Mouse (Mus musculus) embryo, embryonic 9.5 days (tissue): ENCODE measurements at regions not wholly inside any gene's neighbourhood (a gene's known extent, or its start where the extent isn't known, plus 50 kb on each side); places are given as distances from the start of the nearest gene placed in this dataset.

ENCODE experiments used
- DNase-seq: peaks from one replicate; pipeline ENCODE4 v3.0.0-alpha.2; 2017; ENCODE audit errors: extremely low spot score

GRCm38 (mm10) chr4:30776816-30777442 lies 1187.0 kb upstream of the Map3k7 start:
- no peak for DNase-seq

GRCm38 (mm10) chr4:30781649-30782048 lies 1182.2 kb upstream of the Map3k7 start:
- DNase-seq, result no peak

DNA sequence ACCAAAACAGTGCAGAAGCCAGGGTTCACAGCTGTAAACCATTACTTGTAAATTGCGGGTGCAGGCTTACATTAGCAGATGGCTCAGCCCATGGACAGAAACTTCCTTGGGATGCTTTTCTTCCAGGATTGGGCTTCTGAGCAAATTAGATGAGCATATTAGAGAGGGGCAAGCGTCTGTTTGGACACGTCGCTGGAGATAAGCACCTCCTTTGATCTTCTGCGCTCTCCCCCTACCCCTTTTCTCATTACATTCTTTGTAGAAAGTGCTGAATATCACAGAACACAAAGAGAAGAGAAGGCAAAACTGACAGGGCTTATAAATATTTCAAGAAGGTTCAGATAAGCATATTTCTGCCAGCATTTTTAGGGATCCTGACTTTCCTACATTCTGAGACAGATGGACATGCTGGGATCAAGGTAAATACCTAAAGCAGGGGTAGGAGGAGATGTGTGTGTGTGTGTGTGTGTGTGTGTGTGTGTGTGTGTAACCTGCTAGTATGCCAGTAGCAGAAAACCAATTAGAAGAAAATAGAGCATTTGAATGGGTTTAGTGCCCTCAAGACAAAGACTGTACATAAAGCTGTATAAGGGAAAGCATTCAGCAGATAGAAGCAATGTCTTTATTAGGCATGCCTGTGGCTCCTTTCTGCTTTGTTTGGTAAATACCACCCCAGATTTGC lies 1173.8 kb upstream of the Map3k7 start:
- DNase-seq, result peak; percentile 25

- no peak for DNase-seq
These were observed 1154.1 kb upstream of the Map3k7 start for GRCm38 (mm10) chr4:30809798-30810197.

DNA sequence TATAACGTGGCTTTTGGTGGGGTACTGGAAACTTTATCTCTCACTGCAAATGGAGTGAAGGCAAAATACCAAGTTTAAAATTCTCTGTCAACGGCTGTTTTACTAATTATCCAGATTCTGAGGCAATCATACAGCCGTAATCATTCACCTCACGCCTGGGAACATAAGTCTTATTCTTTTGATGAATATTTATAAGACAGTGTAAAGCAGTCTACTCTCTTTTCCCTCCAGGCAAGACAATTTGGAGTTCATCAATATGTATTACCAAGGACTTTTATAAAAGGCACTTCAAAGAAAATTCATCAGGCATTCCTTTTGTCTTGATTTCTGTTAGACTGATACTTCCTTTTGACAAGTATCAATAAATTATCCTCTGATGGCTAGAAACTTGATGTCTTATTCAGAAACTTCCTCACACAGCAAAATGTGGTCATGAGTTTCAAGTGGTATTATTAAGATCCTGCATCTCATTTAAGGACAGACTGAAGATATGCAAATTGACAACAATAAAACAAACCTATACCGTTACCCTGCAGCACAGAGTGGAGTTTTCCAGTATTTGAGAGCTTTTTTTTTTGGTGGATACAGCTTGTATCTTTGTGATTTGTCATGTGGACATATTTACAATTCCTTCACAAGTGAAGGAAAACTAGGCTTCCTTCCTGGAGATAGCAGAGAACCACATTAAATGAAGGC lies 1108.4 kb upstream of the Map3k7 start:
- DNase-seq, result no peak

- no peak for DNase-seq
These were observed 1058.9 kb upstream of the Map3k7 start for GRCm38 (mm10) chr4:30904966-30905365.

DNA sequence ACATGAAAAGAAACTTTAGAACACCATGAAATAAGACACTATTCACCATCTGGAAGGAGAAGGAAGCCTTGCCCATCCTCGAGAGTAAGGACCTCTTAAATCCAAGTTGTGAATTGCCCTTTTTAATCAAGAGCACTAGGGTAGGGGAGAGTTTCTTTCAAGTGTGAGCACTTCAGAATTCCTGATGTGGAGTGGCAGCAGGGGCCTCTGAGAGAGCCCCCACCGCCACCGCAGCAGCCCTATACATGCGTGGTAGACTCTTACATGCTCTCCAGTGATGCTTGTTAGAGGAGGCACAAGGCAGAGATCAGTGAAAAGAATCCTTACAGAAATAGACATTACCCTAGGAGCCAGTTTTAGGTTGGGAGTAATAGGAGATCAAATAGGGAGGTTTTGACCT lies 1041.0 kb upstream of the Map3k7 start:
- DNase-seq, result no peak

- no peak for DNase-seq
These were observed 1031.5 kb upstream of the Map3k7 start for GRCm38 (mm10) chr4:30932358-30932757.

DNA sequence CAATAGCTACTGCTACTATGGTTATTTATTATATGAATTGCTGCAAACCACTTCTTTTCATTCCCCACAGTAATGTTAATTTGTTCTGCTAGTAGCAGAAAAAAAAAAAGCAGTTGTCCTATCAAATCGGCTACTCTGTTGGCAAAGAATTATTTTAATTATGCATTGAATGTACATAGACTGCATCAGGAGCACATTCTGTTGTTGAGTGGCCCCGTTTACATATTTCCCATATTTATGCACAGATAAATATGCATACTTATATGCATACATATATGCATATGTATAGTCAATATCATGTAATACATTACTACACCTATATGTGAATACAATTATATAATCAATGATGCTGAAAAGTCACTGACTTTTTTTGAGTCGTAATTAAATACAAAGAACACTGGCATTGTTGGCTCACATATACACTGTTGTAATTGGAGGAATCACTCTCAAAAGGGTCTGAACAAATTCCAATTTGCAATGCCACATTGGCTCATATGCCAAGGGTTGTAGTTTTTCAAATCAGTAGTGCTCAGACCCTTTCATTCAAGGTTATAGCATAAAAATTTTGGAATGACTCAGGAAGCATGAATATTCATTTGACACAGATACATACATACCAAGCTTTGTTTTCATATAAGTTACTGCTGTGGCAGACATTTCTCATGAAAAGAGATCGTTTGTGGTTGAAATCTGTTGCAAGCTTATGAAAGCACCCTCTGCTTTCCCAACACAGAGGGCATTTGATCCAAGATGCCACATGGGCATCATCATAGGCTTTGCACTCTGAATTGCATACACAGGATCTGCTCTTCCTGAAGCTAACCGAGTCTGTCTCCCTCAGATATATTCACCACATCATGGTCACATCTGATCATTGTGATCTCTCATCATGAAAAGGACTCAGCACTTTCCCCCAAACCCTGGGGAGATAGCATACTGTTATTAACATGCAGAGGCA lies 1030.6 kb upstream of the Map3k7 start:
- no peak for DNase-seq

GRCm38 (mm10) chr4:30983611-30984010 lies 980.3 kb upstream of the Map3k7 start:
- DNase-seq, result no peak

- DNase-seq, result no peak
These were observed 951.9 kb upstream of the Map3k7 start for GRCm38 (mm10) chr4:31012006-31012405.

DNA sequence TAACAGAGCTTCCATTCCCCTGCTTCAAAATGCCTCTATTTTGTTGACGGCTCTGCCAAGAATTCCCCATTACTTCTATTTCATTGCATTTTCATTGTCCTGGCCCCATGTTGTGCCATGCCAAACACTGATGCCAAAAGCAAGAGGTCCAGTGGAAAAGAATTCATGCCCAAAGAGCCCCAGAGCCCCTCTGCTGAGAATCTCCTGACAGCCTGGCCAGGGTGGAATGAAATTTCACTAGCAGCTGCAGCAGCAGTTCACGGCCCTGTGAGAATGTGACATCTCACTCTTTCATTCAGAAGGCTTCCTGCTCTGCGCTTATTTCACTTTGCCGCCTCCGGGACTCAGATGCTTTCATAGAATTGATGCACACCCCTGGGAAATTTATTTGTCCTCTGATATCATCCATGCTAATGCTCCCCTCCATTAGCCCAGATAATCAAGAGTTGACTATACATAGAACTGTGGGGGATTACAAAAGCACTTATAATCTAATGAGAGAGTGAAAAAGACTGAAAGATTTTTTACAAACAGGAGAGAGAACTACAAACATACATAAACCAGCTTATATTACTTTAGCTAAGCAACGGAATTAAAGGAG lies 911.7 kb upstream of the Map3k7 start:
- DNase-seq, result no peak

GRCm38 (mm10) chr4:31076236-31076635 lies 887.7 kb upstream of the Map3k7 start:
- no peak for DNase-seq

- no peak for DNase-seq
These were observed 842.3 kb upstream of the Map3k7 start for GRCm38 (mm10) chr4:31121586-31121985.

DNA sequence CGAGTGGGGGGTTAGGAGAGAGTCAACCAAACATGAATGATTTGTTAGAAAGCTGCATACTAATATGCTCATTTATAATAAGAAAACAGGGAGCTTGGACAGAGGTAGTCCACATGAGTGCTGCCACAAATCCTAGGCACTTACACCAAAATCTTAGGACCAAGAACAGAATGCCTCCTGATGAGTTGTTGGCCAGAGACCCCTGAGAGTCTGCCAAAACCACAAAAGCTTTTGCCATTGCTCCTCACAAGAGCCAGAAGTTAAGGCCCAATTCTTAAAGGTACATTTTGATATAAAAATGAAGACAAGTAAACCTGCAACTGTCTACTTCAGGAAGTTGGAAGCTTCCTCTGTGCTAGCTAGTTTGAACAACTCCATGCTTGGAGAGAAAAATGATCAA lies 820.7 kb upstream of the Map3k7 start:
- no peak for DNase-seq

GRCm38 (mm10) chr4:31167431-31167830 lies 796.5 kb upstream of the Map3k7 start:
- no peak for DNase-seq

GRCm38 (mm10) chr4:31168357-31168756 lies 795.5 kb upstream of the Map3k7 start:
- no peak for DNase-seq

DNA sequence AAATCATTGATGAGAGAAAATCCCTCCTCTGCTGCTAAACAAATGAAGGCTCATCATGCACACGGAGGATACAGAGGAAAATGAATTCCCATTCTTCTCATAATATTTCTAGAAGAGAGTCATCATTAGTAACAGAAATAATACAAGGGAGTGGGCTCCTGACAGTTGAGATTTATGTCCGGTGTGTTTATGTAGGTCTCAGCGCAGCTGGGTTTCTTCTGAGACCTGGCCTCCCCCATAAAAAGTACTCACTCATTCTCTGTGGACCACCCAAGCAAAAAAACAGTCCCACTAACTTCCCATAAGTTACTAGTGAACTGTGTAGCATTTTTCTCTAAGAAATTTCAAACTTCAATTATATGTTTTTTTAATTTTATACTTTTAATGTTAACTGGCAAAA lies 792.7 kb upstream of the Map3k7 start:
- no peak for DNase-seq

- DNase-seq, result no peak
These were observed 766.0 kb upstream of the Map3k7 start for GRCm38 (mm10) chr4:31197852-31198251.

DNA sequence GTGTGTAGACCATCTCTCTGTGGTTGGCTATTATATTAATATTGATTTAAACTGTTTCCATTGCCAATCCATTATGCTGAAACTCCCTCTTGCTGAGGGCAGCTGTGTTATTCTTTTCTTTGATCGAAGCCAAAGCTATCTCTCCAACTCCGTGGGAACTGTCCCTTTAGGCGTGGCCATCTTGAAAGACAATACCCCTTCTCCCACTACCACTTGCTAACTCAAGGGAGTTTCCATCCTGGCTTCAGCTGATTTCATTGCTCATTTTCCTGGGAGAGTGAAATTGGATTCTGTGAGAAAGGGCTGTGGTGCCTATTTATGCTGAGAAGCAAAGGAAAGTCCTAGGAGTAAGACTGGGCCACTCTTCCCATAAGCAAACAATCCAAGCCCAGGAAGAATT lies 760.6 kb upstream of the Map3k7 start:
- DNase-seq, result no peak

DNA sequence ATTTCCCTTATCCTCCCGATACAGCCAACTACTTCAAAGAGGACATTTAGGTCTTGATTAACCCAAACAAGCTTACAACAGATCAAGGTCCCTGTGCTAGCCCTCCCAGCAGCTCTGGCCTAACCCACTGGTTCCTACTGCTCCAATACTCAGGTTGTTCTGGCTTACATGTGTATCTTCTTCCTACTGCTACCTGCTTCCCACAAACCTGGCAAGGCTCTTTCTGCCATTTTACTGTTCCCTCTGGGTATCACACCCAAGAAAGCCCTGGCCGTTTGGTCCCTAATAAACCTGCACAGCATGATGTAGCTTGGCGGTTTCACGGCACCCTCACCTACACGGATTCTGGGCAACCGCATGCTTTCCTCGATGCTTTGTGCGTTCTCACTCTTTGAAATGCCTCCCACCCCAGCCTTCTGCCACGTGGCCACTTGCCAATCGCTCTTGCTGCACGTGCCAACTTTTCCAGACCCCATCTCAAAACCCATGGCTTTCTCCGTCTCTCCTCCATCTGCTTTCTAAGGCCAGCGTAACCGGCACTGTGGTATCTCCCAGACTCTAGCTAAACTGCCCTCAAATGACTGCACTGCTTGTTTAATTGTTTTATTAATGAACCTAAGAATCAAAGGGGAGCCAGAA lies 758.4 kb upstream of the Map3k7 start:
- DNase-seq, result no peak
